Mouse (Mus musculus) liver, embryonic 14.5 days (tissue): Measurements from ENCODE around the gene Gm21190. TPM values are rescaled to one million over a fixed set of nuclear protein-coding genes. Genes with fewer than 3 reads are reported as not detected.
"Not testable (repeated sequence)": the region's sequence is repeated elsewhere in the genome, so short reads cannot be mapped to it uniquely, and the experiment has no call there.

Source experiments
- ATAC-seq: fragments of 200-750 bp; cut with Nextera tagmentation; 2 replicates; pipeline ENCODE4 v1.8.0; 2017; ENCODE audit warnings: moderate number of reproducible peaks, mild to moderate bottlenecking, moderate library complexity; ENCODE audit not compliant: insufficient read depth
- DNase-seq, 3 experiments: peaks; one replicate each; pipeline ENCODE4 v3.0.0-alpha.2; 2012 to 2013; ENCODE audit warnings: low read depth in 3 of 3, low spot score in 3 of 3
- H3K27ac ChIP-seq: fragments of 300-500 bp; sonication (generic); 2 replicates; pipeline ENCODE4 v1.5.1; 2014; ENCODE audit warnings: moderate library complexity, mild to moderate bottlenecking, control low read depth, inconsistent platforms
- H3K27me3 ChIP-seq: fragments of 300-500 bp; sonication (generic); 2 replicates; pipeline ENCODE4 v1.6.1; 2014; ENCODE audit warnings: mild to moderate bottlenecking, low read length, moderate library complexity; ENCODE audit not compliant: control insufficient read depth, insufficient read depth
- H3K36me3 ChIP-seq: fragments of 300-500 bp; sonication (generic); replicated peaks from 2 replicates; pipeline ENCODE4 v1.6.1; 2014; ENCODE audit warnings: low read depth; ENCODE audit not compliant: control insufficient read depth, insufficient read depth
- H3K4me1 ChIP-seq, 2 experiments: fragments of 200-500 bp in 1 of 2; fragments of 300-500 bp in 1 of 2; sonication (generic) in 1 of 2; replicated peaks; 2 replicates each; pipeline ENCODE4 v1.6.1; 2012 to 2014; ENCODE audit warnings: antibody characterized with exemption in 1 of 2, inconsistent platforms in 1 of 2, low read length in 1 of 2; ENCODE audit not compliant: control insufficient read depth in 2 of 2, insufficient read depth in 2 of 2
- H3K4me2 ChIP-seq: fragments of 300-500 bp; sonication (generic); 2 replicates; pipeline ENCODE4 v1.6.1; 2014; ENCODE audit warnings: low read depth, mild to moderate bottlenecking, control low read depth, moderate library complexity
- H3K4me3 ChIP-seq, 2 experiments: fragments of 200-500 bp in 1 of 2; fragments of 300-500 bp in 1 of 2; sonication (generic) in 1 of 2; 2 replicates each; pipeline ENCODE4 v1.5.1; 2012 to 2014; ENCODE audit warnings: low read depth in 2 of 2, low read length in 2 of 2, mild to moderate bottlenecking in 2 of 2, control low read depth in 1 of 2, inconsistent platforms in 1 of 2, moderate library complexity in 1 of 2; ENCODE audit not compliant: insufficient read depth in 1 of 2
- H3K9ac ChIP-seq: fragments of 300-500 bp; sonication (generic); replicated peaks from 2 replicates; pipeline ENCODE4 v1.6.1; 2014; ENCODE audit warnings: mild to moderate bottlenecking, control low read depth, moderate library complexity
- H3K9me3 ChIP-seq: fragments of 300-500 bp; sonication (generic); 2 replicates; pipeline ENCODE4 v1.6.1; 2016; ENCODE audit warnings: low read length, mixed read lengths; ENCODE audit not compliant: control insufficient read depth
- WGBS: fragments of 180-500 bp; shearing (Covaris S2); extraction: QIAGEN DNeasy Blood & Tissue Kit; methylation state at CpG from one replicate; pipeline ENCODE4 v1.1.7; 2014; ENCODE audit not compliant: insufficient replicate concordance; 5-methylcytosine and 5-hydroxymethylcytosine counted together
- polyA plus RNA-seq, 2 experiments: library from polyadenylated mRNA; depleted of rRNA in 1 of 2; stranded (reverse) in 1 of 2; unstranded in 1 of 2; fragments of >200 nt; fragmentation: Nextera tagmentation in 1 of 2; extraction: Ambion mirVana in 1 of 2; gene quantifications; 2 replicates each; pipeline versions ENCODE4 v1.2.1 to v1.2.3; 2012 to 2014

The Gm21190 gene
- polyA plus RNA-seq (2012; rRNA removed) (not detected in 2 replicates), polyA plus RNA-seq (2014; fragmentation: Nextera tagmentation; extraction: Ambion mirVana) (not detected in 2 replicates)

DNA sequence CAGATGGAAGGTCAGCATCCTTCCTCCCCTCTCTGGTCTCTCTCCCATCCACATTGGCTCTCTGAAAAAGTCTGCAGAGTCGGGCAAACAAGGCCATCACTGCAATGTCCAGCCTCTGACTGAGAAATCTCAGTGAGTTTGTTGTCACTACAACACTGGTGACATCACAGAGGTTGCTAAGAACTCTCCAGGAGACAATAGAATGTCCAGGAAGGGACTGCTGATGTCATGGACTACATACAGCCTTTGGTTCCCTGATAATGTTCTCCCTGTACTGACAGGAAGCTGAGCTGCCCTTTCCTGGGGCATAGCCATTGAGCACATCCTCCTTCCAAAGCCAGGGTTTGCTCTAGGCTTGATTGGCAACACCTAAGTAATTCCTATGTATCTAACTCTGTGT lies at the start of gene Gm21190:
TSS of gene Gm21190 (minus strand) at position 101 of the 400 bp plus-strand sequence.
- DNase-seq, H3K9ac ChIP-seq, ATAC-seq, H3K36me3 ChIP-seq, H3K4me3 ChIP-seq, H3K9me3 ChIP-seq, H3K4me1 ChIP-seq, H3K27me3 ChIP-seq, H3K4me2 ChIP-seq, H3K27ac ChIP-seq: not testable (repeated sequence)
- no CpG with 5 or more reads among the region's 1 CpGs for WGBS

DNA sequence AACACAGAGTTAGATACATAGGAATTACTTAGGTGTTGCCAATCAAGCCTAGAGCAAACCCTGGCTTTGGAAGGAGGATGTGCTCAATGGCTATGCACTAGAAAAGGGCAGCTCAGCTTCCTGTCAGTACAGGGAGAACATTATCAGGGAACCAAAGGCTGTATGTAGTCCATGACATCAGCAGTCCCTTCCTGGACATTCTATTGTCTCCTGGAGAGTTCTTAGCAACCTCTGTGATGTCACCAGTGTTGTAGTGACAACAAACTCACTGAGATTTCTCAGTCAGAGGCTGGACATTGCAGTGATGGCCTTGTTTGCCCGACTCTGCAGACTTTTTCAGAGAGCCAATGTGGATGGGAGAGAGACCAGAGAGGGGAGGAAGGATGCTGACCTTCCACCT lies 48.0 kb upstream of the Gm21190 start, which contains the start of gene Gm21083:
TSS of gene Gm21083 (plus strand) at position 301 of the 400 bp plus-strand sequence.
- DNase-seq, H3K4me2 ChIP-seq, H3K4me3 ChIP-seq, H3K4me1 ChIP-seq, H3K36me3 ChIP-seq, H3K27ac ChIP-seq, H3K9ac ChIP-seq, H3K9me3 ChIP-seq, H3K27me3 ChIP-seq, ATAC-seq: not testable (repeated sequence)
- no CpG with 5 or more reads among the region's 1 CpGs for WGBS

DNA sequence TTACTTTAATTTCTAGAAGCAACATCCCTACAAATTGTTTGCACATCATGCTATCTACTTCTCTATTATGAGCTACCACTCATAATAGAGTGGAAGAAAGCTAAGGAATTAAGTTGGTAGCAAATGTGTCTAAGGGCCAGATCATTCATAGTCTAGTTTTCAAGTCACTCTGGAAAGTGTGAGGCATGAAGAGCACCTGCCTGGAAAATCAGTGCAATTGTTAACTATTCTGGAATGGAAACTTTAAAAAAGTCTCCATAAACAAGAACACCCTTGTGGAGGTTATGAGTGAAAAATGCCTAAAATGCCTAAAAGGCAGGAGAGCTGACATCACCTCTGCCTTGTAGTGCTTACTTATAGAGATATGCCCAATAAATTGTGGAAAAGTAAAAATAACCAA lies 44.7 kb upstream of the Gm21190 start:
- H3K27me3 ChIP-seq, H3K36me3 ChIP-seq, DNase-seq, H3K9ac ChIP-seq, H3K27ac ChIP-seq, H3K4me3 ChIP-seq, H3K9me3 ChIP-seq, ATAC-seq, H3K4me2 ChIP-seq, H3K4me1 ChIP-seq: not testable (repeated sequence)

DNA sequence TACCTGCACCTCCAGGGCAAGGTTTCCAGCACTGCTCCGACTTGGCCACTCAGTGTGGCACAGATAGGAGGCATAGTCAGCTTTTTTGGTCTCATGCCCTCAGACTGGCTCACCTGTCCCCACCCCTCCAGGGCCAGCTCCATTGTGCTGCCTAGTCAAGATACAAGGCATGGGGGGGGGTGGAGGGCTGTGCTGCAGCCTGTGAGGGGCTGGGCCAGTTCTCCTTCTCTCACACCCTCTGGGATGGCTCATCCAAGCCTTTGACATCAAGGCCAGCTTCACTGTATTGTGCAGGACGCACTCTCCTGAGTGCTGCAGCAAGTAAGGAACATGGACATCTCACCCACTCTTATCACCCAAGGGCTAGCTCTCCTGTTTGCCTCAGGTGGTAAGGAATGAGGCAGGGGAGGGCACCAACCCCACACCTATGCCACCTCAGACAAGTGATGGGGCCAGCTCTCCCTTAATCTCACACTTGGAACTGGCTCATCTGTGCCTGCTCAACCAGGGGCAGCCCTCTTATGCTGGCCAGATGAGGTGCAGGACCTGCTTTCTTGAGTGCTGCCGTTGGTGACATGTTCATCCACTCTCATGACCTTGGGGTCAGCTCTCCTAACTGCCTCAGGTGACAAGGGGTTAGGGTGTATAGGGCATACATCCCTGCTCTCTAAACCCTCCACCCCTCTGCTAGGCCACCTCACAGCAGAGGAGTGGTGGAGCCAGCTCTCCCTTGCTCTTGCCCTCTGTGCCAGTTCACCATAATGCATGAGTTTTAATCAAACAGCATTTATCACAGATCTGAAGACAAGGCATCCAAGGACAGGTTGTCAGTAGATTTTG lies 32.6 kb upstream of the Gm21190 start:
- 54% methylated on average over 3 of the region's 3 CpGs for WGBS
- H3K4me3 ChIP-seq, H3K27ac ChIP-seq, H3K27me3 ChIP-seq, DNase-seq, H3K36me3 ChIP-seq, H3K4me2 ChIP-seq, H3K9ac ChIP-seq, H3K9me3 ChIP-seq, H3K4me1 ChIP-seq, ATAC-seq: not testable (repeated sequence)

DNA sequence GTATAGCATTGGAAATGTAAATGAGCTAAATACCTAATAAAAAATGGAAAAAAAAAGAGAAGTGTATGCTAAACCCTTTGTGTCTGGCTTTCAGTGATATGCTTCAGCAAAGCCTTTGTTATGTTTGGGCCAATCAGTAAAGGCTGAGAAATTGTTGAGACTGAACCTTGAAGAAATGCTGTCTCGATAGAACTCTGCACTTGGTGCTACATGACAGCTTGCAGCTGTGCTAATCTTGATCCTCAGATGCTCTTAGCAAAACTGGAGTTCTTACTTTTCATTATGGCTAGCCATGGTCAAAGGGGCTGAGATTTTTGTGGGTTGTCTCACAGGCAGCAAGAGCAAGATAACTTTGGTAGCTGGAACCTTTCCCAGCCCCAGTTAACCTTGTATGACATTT lies 29.6 kb upstream of the Gm21190 start:
- H3K4me2 ChIP-seq, ATAC-seq, H3K27me3 ChIP-seq, DNase-seq, H3K36me3 ChIP-seq, H3K9ac ChIP-seq, H3K9me3 ChIP-seq, H3K4me3 ChIP-seq, H3K4me1 ChIP-seq, H3K27ac ChIP-seq: not testable (repeated sequence)
- 44% methylated on average over 1 of the region's 1 CpGs for WGBS
